Mouse (Mus musculus): ENCODE measurements around the gene Entpd2. TPM values are rescaled to one million over a fixed set of nuclear protein-coding genes. Genes with fewer than 3 reads are reported as not detected.

Gene Entpd2
- polyA plus RNA-seq, 1 experiment from 2014 or later = 0.42 TPM

DNA sequence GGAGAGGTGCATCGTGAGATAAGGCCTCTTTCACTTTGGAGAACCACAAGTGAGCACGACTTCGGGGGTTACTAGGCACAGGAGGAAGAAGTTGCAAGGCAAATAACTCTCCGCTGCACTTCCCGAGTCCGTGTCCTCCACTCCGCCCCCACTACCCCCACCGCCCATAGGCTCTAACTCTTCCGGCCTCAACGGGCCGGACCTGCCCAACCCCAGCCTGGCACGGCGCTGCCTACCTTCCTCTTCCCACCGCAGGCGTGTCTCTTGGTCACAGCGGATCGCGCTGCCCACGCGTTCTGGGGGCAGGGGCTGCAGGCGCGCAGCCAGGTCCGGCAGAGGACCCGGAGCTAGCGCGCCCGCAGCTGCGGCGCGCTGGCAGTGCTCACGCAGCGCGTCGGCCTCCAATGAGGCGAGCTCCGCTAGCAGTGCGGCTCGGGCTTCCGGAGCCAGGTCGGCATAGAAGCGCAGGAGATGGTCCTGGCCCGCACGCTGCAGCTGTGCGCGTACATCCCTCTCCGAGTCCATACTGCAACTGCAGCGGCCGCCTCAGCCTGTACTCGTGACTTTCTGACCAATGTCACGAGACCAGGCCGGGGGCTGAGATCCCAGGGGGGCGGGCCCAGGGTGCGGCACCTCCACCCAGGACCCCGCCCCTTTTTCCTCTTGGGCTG lies 30.4 kb upstream of the Entpd2 start, which contains the start of gene Uap1l1:
TSS of gene Uap1l1 (minus strand) at position 592 of the 671 bp plus-strand sequence.
- H3K4me1 ChIP-seq = peaks cover 5% of the 10 kb centered on the region; the same call in 1 of the 2 replicates
- H3K4me2 ChIP-seq (replicated peaks) = peak within 1 kb of the TSS; percentile 99
- no peaks in the 10 kb centered on the region for H3K36me3 ChIP-seq
- H3K9me3 ChIP-seq = no peaks in the 10 kb centered on the region
- peaks cover 43% of the 10 kb centered on the region for H3K27me3 ChIP-seq
- ATAC-seq (ENCODE audit: insufficient number of reproducible peaks, insufficient read depth, low FRiP score, low TSS enrichment) = peak; percentile 48
- no peak within 1 kb of the TSS for H3K27ac ChIP-seq
- 1% methylated on average over 54 of the region's 54 CpGs for WGBS
- peak within 1 kb of the TSS; percentile 54 for H3K4me3 ChIP-seq
- H3K9ac ChIP-seq = peak within 1 kb of the TSS; percentile 69

DNA sequence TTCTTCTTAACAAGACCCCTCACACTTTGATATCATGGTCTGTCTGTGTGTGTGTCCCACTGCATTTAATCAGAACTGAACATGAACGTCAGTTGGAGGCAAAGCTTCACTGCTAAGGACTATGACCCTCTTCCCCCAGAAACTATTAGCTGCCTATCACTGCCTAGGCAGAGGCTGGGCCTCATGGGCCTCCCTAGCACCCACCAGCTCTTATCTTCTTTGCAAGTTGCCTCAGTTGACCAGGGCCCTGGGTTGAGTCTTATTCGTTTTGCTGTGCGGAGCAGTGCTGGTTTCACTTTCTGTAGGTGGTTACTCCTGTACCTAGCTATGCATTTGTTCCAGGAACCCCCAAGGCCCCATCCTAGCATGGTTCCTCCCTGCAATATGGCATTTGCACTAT lies 25.7 kb upstream of the Entpd2 start:
- Histone ChIP-seq H3K4me3 (no peak overlapping the region), H3K4me2 (replicated peaks) (no peak overlapping the region), H3K9ac (no peak overlapping the region), H3K36me3 (peaks cover 3% of the 10 kb centered on the region), H3K27ac (no peak overlapping the region), H3K4me1 (peaks cover 22% of the 10 kb centered on the region), H3K27me3 (peaks cover 19% of the 10 kb centered on the region), H3K9me3 (no peaks in the 10 kb centered on the region)
- ATAC-seq (ENCODE audit: insufficient number of reproducible peaks, insufficient read depth, low FRiP score, low TSS enrichment) = no peak
- 85% methylated on average over 3 of the region's 3 CpGs for WGBS

DNA sequence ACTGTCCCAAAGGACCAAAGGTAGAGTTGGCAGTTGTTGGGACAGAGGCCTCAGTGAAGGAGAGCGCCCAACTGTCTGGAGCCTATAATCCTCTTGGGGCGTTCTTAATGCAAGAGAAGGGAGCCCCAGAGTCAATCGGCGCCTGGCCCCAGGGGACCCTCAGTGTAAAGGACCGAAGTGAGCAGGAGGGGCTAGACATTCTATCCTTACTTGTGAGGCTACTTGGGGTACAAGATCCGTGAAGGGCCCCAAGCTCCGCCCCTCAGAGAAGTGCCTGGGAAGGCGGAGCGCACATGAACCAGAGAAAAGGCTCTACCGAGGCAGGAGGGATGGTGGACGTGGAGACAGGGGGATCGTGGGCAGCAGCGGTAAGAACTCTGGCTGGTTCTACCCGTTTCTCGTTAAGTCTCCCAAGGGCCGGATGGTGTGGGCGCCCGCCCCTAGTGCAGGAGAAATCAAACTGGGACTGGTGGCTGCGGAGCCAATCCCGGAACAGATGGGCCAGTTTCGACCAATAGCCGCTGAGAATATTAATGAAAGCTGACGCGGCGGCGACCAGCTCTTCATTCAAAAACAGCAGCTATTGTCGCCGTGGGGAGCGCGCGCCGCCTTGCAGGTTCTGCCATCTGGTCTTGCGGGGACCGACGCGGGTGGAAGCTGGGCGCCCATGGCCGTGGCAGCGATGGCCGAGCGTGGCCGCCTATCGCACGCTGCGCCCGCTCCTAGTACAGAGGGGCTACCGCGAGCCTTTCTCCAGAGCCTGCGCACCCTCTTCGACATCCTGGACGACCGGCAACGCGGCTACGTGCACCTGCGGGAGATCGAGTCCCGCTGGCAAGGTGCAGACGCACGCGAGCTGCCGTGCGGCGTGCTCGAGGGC lies 23.7 kb upstream of the Entpd2 start, which contains the start of gene Sapcd2:
TSS of gene Sapcd2 (plus strand) at position 558 of the 880 bp plus-strand sequence.
- Histone ChIP-seq H3K27me3 (0 out of 2 replicates have a peak, but pooled peaks cover 3% of the 10 kb centered on the region), H3K4me2 (replicated peaks) (peak within 1 kb of the TSS; percentile 92), H3K27ac (peak within 1 kb of the TSS; percentile 84), H3K4me3 (peak within 1 kb of the TSS; percentile 67), H3K9me3 (no peaks in the 10 kb centered on the region), H3K4me1 (peaks cover 20% of the 10 kb centered on the region), H3K36me3 (peaks cover 23% of the 10 kb centered on the region), H3K9ac (peak within 1 kb of the TSS; percentile 72)
- WGBS = 2% methylated on average over 65 of the region's 65 CpGs
- ATAC-seq (ENCODE audit: insufficient number of reproducible peaks, insufficient read depth, low FRiP score, low TSS enrichment) = peak; percentile 91

DNA sequence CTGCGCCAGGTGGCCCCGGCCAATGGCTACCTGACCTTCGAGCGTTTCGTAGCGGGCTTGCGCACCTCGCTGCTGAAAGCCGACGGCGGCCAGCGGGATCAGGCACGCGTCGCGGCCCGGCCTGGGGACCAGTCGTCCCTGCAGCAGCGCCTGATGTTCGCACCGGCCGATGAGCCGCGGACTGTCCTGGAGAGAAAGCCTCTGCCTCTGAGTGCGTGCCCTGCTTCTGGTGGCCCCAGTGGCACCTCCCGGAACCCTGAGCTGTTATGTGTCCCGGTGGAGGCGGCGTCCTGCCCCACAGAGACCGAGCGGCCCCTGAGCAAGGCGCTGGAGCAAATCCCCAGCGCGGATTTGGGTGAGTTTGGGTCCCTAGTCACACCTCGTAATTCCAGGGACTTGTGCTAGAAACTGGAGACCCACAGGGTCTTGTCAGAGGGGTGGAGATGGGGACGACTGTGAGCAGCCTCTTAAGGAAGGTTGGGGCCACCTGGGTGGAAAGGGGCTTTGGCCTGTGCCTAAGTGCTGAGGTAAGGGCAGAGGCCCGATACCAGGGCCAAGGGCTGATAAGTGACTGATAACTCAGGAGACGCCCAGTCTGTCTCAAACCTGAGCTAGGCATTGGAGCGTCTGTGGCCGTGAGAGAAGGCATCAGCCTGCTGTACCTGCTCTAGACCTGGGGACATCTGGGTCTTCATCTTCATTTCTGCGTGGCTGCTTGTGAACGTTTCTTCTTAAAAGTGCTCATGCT lies 22.9 kb upstream of the Entpd2 start:
- H3K4me2 ChIP-seq (replicated peaks) = peak overlapping the region; percentile 92
- peak overlapping the region; percentile 72 for H3K9ac ChIP-seq
- H3K27ac ChIP-seq = 0 out of 2 replicates have a peak overlapping the region, but pooled peaks have one; percentile 3
- H3K9me3 ChIP-seq = no peaks in the 10 kb centered on the region
- 2% methylated on average over 42 of the region's 42 CpGs for WGBS
- peaks cover 20% of the 10 kb centered on the region for H3K4me1 ChIP-seq
- peak overlapping the region; percentile 67 for H3K4me3 ChIP-seq
- 0 out of 2 replicates have a peak, but pooled peaks cover 3% of the 10 kb centered on the region for H3K27me3 ChIP-seq
- peaks cover 31% of the 10 kb centered on the region for H3K36me3 ChIP-seq
- ATAC-seq (ENCODE audit: insufficient number of reproducible peaks, insufficient read depth, low FRiP score, low TSS enrichment) = no peak

DNA sequence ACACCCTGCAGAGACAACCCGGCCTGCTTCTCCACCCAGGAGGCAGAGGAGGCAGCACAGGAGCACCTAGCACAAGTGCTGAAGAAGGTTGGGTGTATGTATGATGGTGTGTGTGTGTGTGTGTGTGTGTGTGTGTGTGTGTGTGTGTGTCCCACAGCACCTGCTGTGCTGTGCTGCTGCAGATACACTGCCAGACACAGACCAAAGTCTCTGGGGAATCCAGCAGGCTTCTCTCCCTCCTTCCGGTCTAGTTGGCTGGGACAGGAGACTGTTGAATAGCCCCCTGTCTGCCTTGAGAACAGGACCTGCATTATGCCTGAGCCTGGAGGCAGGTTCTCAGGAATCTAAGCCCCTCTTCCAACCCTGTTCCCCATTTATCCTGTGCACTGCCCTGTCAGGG lies 22.2 kb upstream of the Entpd2 start:
- 8% methylated on average over 2 of the region's 2 CpGs for WGBS
- Histone ChIP-seq H3K27me3 (0 out of 2 replicates have a peak, but pooled peaks cover 3% of the 10 kb centered on the region), H3K4me2 (replicated peaks) (peak overlapping the region; percentile 92), H3K9me3 (no peaks in the 10 kb centered on the region), H3K4me3 (peak overlapping the region; percentile 67), H3K36me3 (peaks cover 36% of the 10 kb centered on the region), H3K27ac (no peak overlapping the region), H3K4me1 (peaks cover 20% of the 10 kb centered on the region), H3K9ac (peak overlapping the region; percentile 72)
- ATAC-seq (ENCODE audit: insufficient number of reproducible peaks, insufficient read depth, low FRiP score, low TSS enrichment) = no peak

DNA sequence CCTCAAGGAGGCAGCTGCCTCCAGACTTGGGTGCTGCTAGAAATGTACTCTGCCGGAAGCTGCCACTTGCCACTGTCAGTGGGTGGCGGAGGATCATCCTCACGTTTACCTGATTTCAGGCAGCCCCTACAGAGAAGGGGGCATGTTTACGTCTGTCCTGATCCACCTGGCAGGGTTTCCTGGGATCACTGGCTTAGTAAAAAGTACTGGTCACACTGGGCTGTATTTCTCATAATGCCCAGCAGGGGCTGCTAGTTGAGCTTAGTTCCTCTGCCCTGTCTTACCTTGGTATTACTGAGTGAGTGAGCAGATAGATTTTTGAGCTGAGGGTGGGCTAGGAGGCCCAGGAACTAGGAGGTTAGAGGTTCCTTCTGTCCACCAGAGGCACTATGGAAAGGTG lies 19.1 kb upstream of the Entpd2 start:
- Histone ChIP-seq H3K4me1 (peaks cover 20% of the 10 kb centered on the region), H3K36me3 (peaks cover 42% of the 10 kb centered on the region), H3K9me3 (no peaks in the 10 kb centered on the region), H3K4me2 (replicated peaks) (no peak overlapping the region), H3K9ac (no peak overlapping the region), H3K27me3 (0 out of 2 replicates have a peak, but pooled peaks cover 3% of the 10 kb centered on the region), H3K27ac (no peak overlapping the region), H3K4me3 (no peak overlapping the region)
- ATAC-seq (ENCODE audit: insufficient number of reproducible peaks, insufficient read depth, low FRiP score, low TSS enrichment) = no peak
- WGBS = 66% methylated on average over 4 of the region's 4 CpGs

DNA sequence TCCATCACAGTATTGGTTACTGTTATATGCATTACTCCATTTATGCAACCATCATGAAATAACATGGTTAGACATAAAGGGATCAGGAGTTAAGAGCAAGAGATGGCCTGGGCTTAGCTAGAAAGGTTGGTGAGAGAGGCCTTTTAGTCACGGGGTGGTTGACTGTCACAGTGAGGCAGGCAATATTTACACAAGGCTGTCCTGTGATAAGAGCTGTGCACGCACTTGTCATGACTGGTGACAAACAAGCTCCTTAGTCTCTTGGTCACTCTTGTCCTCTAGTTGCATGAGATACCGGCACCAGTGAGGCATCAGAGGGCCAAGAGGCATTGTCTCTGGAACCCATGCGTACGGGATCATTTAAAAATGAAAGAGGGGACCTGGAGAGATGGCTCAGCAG lies 11.2 kb upstream of the Entpd2 start:
- no peak for ATAC-seq (ENCODE audit: insufficient number of reproducible peaks, insufficient read depth, low FRiP score, low TSS enrichment)
- Histone ChIP-seq H3K27ac (no peak overlapping the region), H3K4me3 (no peak overlapping the region), H3K9me3 (no peaks in the 10 kb centered on the region), H3K4me1 (no peaks in the 10 kb centered on the region), H3K4me2 (replicated peaks) (no peak overlapping the region), H3K9ac (no peak overlapping the region), H3K27me3 (0 out of 2 replicates have a peak, but pooled peaks cover 3% of the 10 kb centered on the region), H3K36me3 (no peaks in the 10 kb centered on the region)
- WGBS = 82% methylated on average over 5 of the region's 5 CpGs

DNA sequence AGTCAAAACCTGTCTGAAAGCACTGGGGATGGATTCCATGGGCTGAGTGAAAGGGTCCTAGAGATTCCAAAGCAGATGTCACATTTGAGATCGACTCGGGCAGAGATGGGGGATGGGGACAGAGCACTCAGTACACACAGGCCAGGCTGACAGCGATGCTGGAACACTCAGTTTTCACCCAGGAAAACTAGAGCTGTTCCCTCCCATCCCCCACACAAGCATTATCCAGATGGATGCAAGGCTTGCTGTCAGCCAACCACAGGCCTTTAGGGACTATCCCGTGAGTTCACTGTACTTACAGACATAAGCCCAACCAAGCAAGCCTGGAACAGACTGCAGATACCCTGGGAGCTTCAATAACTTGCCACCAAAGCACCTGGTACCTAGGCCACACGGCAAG lies 4.4 kb upstream of the Entpd2 start:
- Histone ChIP-seq H3K36me3 (no peaks in the 10 kb centered on the region), H3K4me2 (replicated peaks) (no peak overlapping the region), H3K27me3 (peaks cover 23% of the 10 kb centered on the region), H3K4me1 (peaks cover 14% of the 10 kb centered on the region; the same call in 1 of the 2 replicates), H3K9ac (no peak overlapping the region), H3K4me3 (no peak overlapping the region), H3K9me3 (no peaks in the 10 kb centered on the region), H3K27ac (no peak overlapping the region)
- WGBS = 68% methylated on average over 5 of the region's 5 CpGs
- ATAC-seq (ENCODE audit: insufficient number of reproducible peaks, insufficient read depth, low FRiP score, low TSS enrichment) = no peak

DNA sequence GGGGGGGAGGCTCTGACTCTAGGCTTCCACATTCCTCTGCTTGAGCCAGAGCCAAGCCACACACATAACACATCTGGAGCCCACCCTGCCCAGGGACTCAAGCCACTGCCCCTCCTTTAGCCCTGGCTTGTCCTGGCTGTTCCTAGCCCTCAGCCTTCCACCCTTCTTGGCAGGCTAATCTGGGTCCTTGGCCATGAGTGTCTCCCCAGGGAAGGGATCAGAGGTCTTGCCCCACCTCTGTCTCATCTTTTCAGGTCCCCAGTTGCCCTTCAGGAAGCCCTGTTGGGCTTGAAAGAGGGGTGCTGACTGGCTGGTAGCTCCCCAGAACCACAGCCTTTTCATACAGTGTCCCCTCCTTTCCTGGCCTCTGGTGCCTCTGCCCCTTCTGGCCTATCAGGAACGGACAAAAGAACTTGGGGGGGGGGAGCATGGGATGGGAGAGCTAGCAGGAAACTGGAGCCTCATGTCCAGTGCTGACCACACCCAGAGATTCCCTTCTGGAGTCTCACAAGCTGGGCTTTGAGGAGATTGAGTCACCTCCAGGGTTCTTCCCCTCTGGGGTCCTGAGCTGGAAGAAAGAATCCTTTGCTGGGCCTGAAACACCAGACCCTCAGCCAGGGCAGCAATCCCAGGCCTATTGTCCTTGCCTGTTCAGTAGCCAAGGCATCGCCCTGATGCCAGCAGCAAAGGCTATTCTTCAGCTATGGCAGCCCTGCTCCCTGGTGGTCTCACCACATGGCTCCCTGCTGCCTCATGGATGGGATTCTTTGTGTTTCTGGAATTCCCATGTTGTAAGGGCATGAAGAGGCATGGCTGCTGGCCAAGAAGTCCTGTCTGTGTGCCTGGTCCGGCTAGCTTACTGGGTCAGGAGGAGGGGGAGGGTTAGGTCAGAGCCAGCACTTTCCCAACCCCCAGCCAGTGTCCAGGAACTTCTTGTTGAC lies 1.1 kb upstream of the Entpd2 start:
- Histone ChIP-seq H3K27me3 (peaks cover 55% of the 10 kb centered on the region), H3K9me3 (no peaks in the 10 kb centered on the region), H3K4me3 (no peak overlapping the region), H3K27ac (no peak overlapping the region), H3K4me1 (peaks cover 14% of the 10 kb centered on the region; the same call in 1 of the 2 replicates), H3K4me2 (replicated peaks) (no peak overlapping the region), H3K36me3 (no peaks in the 10 kb centered on the region), H3K9ac (no peak overlapping the region)
- WGBS = 28% methylated on average over 3 of the region's 3 CpGs
- ATAC-seq (ENCODE audit: insufficient number of reproducible peaks, insufficient read depth, low FRiP score, low TSS enrichment) = no peak

DNA sequence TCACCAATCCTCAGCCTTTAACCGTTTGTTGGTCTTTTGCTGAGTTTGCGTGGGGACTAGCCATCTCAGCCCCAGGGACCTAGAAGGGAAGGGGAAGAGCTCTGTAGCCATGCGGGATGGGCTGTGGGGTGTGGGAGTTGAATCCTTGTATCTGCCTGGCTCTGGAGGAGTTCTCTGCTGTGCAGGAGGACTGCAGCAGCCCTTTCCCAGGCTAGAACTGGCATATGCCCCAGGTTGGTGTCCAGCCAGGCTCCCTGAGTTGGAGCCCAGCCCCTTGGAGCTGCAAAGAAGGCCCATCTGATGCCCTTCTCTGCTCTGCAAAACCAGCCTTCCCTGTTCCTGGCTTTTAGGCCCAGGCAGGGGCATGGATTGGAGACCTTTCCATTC lies 916 bp downstream of the Entpd2 start:
- no peaks in the 10 kb centered on the region for H3K36me3 ChIP-seq
- peaks cover 14% of the 10 kb centered on the region; the same call in 1 of the 2 replicates for H3K4me1 ChIP-seq
- peaks cover 76% of the 10 kb centered on the region for H3K27me3 ChIP-seq
- ATAC-seq (ENCODE audit: insufficient number of reproducible peaks, insufficient read depth, low FRiP score, low TSS enrichment) = no peak
- H3K9ac ChIP-seq = no peak overlapping the region
- H3K9me3 ChIP-seq = no peaks in the 10 kb centered on the region
- no peak overlapping the region for H3K27ac ChIP-seq
- no peak overlapping the region; the same call in 1 of the 2 replicates for H3K4me3 ChIP-seq
- WGBS = 49% methylated on average over 3 of the region's 3 CpGs
- H3K4me2 ChIP-seq (replicated peaks) = peak overlapping the region; percentile 61; the same call in 1 of the 2 replicates

Data from embryonic facial prominence, embryonic 12.5 days (tissue).